Mouse (Mus musculus): ENCODE data around the gene Trip6.

The Trip6 gene

DNA sequence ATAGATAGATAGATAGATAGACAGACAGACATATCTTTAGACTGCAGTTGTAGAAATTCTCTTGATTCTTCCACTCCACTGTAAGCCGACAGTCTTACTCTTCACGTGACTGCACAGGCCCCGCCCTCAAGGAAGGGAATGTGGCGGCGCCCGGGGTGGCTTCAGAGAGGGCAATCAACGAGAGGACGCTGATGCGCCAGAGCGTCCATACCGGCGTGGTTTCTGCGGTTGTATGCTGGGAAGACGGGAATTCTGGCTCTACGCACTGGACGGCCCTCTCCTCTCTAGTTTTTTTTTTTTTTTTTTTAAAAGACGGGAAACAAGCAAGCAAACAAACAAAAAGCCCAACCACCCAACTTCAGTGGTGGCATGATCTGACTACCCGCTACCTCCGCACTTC is 24.1 kb upstream of the Trip6 start:
- DNase-seq: peak; percentile 92

DNA sequence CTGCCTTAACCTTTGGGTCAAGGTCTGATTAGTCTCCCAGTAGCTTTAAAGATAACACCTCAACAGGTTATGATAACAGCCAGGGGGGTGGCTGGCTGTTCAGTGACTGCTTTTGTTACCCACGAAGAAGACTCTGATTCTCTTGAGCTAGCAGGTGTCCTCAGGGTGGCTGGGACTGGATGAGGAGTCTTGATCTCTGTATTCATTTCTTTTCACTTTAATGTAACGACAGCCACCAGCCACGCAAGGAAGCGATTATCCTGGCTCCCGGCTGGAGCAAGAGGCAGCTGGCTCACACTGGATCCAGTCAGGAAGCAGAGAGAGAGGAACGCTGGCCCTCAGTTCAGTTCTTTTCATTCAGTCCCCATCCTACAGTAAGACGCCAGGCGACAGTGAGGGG is 23.0 kb upstream of the Trip6 start:
- DNase-seq: peak; percentile 27

DNA sequence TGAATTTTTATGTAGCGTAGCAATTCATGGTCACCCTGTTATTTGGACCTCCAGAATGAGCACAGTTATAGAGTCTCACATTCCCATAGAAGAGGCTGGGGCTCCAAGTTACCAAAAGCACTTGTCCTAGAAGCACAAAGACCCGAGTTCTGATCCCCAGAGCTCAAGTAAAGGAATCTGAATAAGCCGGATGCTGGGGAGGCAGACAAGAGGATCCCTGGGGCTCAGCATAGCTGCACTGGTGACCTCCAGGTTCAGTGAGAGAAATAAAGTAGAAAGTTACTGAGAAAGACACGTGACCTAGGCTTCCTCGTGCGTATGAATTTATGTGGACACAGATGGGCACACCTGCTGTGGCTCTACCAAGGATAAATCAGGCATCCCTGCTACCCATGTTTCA is 20.9 kb upstream of the Trip6 start:
- no peak for DNase-seq

DNA sequence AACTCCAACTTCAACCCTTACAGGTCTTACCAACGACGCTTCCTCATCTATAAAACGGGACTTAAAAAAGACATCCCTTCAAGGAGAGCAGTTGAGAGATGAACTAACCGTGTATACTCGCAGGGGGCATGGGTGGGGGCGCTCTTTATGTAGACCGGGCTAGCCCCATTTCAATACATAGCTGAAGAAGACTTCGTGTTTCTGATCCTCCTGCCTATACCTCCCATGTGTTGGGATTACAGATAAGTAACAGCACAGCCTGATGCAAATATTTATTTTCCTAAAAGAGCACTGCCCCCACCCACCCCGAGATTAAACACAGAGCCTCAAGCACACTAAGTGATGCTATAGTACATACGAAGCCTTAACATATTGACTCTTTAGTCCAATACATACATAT is 20.1 kb upstream of the Trip6 start:
- DNase-seq: no peak

DNA sequence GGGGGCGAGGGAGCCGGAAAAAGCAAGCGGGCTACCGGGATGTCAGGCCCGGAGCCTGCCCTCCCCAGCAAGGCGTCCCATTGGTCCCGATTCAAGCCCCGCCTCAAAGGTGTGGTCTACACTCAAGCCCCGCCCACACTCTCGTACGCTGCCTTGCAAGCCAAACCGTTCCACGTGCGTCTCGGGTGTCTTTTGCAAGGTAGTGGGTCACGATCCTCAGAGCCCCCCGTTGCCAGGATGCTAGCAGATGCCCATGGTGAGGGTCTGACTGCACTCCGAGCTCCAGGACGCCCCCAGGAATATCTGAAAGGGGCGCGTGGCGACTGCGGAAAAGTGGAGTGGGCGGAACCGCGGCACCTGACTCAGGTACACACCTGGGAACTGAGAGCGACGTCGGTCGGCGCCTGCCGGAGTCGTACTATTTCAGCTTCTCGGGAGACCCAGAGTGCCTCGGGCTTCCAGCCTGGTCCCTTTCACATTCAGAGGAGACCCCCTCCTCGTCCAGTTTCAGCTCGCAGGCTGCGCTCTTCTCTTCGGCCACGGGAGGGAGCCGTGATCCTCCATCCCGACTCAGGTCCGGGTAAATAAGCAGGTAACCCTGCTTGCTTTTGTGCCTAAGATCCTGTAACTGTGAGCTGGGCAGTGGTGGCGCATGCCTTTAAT is 19.4 kb upstream of the Trip6 start, which contains the start of gene Slc12a9:
TSS of gene Slc12a9 (minus strand) at position 86 of the 663 bp plus-strand sequence.
- DNase-seq: peak; percentile 99

DNA sequence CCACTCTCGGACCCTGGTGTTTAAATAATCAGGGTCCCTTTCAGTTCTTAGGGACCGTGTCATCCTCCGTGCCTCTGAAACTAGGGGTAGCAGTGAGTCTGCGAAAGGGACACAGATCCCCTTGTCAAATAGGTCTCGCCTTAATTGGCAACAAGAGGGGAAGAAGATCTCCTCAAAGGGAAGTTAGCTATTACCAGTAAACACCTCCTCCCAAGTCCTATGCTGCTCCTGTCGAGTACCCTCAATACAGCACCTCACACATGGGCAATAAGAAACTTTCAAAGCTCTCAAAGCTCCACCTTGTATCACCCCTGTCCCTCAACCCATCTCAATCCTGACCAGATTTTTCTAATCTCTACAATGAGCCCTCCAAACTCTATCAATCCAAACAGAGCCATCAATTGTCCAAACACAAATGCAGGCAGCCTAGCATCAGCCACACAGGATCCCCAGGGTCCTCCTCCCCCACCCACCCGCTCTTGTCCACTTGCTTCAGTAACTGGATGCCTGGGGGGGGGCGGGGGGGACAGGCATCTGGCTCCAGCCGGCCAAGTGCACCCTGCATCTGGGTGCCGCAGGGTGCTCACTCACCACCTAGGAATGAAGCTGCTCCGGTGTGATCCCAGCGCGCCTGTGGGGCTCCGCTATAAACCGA is 18.8 kb upstream of the Trip6 start:
- no peak for DNase-seq

DNA sequence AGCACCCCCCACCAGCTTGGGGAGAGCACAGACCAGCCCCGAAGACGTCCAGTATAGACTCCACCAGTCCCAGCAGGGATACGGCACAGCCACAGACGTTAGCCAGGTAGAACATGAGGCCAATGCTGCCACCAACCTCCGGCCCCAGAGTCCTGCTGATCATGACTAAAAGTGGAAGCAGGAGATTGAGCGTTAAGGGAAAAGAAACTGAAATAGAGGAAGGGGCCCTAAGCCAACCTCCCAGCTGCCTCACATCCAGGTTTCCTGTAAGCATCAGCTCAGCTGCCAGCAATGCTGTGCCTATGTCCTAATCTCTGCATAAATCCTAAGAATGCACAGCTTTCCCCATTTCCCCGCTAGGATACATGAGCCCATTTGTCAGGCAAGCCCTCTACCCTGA is 16.7 kb upstream of the Trip6 start:
- DNase-seq: no peak

DNA sequence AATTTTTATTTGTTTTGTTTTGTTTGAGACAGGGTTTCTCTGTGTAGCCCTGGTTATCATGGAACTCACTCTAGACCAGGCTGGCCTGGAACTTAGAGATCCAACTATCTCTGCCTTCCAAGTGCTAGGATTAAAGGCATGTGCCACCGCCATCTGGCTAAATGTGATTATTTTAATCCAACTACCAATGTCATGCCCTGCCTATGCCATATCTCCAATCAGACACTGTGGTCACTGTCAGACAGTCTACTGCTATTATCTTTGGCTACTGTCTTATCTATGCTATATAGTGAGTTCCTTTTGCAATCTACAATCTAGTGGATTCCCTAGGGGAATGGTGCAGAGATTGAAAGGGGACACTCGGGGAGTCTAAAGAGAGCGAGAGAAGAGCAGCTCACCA is 6.8 kb upstream of the Trip6 start:
- no peak for DNase-seq

DNA sequence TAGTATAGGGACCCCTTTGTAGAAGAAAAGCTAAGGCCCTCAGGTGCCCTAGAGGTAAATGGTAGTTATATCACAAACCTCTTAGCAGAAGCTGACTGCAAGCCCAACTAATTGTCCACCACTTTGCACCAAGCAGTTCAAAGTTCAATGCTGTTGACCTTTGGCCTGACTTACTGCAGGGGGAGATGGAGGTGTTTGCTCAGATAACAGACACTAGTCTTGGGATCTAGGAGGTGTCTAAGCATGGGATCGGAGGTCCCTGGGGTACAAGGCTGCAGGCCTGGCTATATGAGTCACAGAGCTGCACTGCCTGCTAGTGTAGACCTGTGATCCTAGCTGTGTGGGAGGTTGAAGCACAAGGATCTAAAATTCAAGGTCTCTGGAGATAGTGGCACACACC is 4.4 kb upstream of the Trip6 start:
- peak; percentile 56 for DNase-seq

DNA sequence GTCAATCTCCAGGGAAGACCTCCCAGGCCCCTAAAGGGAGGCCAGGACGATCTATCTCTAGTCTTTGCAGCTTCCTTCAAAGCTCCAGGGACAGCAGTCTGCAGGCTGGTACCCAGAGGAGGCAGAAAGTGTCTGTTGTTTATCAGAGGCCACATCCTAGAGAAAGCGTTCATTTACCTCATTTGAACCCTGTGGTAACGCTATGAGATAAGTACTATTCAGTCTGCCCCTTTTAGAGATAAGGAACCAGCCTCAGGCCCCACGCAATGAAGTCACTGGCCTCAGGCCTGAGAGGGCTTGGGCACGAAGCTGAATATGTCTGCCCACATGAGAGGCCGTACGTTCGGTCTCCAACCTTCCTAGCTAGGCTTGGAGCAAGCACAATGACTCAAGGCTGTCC is 3.2 kb upstream of the Trip6 start:
- no peak for DNase-seq

DNA sequence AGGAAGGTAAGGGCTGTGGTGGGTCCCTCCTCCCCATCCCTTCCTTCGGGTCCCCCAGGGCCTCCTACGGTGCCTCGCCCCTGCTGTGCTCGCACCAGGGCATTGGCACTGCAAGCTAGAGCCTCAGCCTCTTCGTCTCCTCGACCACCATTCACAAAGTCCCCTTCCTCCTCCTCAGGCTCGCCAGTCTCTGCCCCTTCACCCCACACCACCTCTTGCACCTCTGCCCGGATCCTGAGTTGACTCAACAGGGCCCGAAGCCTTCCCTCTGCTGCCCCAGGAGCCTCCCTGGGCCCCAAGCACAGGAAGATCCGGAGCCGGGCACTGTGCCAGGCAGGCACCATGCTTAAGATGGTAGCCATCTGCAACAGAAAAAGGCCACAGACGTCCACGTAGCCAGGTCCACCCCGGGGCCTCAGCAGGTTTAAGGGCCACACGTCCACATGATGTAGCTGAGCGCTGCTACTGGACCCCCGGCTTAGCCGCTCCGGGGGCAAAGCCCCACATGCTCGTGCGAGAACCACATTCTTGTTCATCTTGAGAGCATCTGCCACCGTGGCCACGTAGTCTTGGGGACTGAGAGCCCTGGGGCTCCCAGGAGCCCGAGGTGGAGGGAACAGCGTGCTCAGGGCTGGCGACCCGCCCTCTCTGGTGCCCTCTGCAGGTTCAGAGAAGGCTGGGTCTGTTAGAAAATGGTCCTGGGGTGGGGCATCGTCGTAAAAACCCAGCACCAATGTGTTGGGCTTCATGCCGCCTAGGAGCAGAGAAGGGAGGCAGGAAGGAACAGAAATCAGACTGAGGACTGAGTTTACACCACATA is 1.1 kb upstream of the Trip6 start:
- peak; percentile 38 for DNase-seq

DNA sequence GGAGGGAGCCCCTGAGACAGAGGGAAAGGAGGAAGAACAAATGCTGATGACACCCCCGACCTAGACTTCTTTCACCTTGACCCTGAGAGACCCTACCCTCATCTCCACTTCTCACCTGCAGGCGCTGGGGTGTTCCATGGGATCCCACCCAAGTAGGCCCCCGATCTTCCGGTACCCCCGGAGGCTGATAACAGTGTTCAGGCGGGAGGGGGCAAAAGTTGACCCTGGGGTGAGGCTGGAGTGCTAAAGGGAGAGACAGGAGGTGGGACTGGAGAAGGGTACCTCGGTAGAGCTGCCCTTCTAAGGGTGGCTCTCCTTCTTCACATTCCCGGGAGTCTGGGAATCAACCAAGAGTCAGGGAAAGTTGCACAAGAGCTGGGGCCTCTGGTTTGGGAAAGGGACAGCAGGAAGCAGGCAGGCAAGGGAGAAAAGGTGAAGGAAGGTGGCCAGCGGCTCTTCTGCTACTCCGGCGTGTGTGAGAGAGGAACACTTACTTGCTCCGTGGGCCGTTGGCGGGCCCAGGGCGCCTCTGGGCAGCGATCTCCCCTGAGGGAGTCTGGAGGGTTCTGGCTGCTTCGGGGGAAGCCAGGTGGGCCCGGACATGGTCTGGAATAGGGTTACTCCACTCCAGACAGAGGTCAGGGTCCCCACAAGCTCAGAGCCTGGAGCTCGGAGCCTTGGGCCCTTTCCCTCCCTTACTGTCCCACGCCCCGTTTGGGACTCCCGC is 575 bp downstream of the Trip6 start:
- no peak for DNase-seq

DNA sequence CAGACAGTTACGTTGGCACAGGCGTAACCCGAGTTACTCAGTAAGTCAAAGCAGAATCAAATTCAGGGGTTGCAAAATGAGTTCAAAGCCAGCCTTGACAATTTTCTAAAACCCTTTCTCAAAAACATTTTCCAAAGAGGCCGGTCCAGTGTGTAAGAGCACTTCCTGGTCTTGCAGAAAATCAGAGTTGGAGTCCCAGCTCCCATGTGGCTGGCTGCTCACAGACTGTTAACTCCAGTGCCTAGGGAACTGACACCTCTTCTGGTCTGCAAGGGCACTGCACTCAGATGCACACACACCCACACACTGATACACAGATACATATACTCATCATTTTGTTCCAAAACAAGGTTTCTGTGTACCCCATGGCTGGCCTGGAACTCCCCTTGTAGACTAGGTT is 5.8 kb downstream of the Trip6 start:
- no peak for DNase-seq

DNA sequence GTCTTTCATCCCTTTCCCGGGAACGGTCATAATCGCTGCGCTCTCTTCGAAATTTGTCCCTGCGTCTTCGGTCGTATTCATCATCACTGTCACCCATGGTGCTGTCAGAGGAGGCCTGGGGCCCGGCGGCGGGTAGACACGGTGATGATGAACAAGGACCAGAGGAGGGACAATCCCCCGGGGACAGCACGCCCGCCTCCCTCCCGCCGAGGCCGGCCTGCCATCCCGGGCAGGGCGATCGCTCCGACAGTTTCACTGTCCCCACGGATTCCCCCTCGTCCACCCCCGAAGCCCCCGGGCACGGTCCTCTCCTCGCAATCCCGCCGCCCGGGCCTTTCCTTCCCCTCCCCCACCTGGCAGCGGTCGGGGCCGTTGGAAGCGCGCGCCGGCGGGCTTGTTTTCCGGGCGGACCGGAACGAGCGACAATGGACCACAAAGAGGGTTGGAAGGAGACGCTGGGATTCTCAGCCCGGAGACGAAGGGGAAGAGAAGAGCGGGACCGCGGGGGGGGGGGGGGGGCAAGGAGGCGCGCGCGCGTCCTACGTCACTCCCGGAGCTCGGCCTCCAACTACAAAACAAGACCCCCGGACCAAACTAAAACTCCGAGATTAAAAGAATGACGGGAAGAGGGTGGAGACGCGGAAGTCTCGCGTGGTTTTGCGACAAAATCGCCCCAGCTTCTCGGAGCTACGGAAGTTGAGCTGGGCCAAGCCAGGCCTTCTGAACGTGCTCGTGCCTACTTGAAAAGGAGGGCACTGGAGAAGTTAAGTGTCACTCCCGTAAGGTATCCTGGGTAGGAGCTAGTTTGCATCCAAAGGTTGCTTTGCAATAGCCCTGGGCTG is 6.9 kb downstream of the Trip6 start, which contains the start of gene Srrt:
TSS of gene Srrt (minus strand) at position 604 of the 842 bp plus-strand sequence.
- peak; percentile 92 for DNase-seq

DNA sequence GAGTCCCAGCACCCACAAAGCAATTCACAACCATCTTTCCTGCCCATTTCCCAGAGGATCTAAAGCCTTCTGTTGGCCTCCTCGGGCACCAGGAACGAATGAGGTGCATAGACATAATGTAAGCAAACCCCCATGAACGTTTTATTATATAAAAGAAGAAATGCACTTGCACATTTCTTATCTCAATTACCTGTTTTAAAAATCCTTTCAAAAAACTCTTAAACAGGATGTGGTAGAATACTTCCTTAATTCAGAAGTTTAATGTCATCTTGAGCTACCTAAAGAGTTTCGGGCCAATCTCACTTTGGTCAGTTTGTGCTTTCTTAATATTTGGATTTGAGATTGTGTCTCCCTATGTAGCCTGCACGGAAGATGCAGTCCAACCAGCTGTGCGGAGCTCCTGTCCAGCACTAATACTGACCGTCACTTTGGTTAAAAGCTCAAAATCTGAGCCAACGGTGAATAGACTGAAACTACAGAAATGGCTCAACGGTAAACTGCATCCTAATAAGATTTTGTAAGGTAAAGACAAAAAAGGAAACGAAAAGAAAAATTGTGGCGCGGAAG is 7.7 kb downstream of the Trip6 start:
- no peak for DNase-seq

DNA sequence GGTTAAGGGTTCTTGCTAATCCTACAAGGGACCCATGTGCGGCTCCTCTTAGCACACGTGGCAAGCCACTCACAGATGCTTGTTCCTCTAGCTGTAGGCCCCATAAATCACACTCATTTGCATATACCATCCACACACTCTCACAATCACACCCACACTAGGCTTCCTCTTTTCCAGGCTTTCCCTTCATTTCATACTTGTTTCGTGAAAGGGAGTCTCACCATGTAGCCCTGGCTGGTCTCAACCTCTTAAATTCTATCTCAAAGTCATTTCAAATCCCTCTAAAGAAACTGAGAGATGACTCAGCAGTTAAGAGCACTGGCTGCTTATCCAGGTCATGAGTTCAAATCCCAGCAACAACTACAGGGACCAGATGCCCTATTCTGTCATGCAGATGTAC is 8.4 kb downstream of the Trip6 start:
- no peak for DNase-seq

DNA sequence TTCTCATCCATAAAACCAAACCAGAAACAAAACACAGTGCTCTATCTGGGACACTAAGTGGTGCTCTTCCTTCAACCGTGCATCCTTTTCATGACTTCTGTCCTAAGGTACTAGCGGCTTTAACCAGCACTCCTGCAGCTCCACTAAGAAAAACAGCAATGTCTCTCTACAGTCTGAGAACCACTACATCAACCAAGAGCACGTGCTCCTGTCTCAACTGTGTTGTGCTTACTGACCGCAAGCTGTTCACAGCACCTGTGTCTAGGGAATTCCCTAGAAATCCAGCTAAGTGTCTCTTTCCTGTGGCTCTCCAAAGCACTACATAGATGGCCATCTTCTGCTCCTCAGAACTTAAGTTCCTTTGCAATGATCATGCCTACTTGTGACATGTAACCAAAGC is 9.4 kb downstream of the Trip6 start:
- no peak for DNase-seq

DNA sequence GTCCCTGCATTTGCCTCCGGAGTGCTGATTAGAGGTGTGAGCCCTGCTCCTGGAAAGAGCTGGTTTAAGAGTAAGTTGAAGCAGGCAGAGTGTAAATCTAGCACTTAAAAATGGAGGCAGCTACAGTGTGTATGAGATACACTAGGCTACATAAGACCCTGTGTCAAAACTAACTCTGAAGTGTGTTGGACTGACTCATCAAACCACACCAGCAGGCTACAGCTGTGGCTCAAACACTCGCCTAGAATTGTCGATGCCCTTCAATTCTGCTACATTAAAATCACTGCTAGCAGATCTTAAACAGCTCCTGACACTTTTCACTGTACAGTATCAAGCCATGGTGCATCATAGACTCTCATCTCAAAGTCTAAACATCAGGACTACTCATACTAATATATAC is 10.0 kb downstream of the Trip6 start:
- no peak for DNase-seq

DNA sequence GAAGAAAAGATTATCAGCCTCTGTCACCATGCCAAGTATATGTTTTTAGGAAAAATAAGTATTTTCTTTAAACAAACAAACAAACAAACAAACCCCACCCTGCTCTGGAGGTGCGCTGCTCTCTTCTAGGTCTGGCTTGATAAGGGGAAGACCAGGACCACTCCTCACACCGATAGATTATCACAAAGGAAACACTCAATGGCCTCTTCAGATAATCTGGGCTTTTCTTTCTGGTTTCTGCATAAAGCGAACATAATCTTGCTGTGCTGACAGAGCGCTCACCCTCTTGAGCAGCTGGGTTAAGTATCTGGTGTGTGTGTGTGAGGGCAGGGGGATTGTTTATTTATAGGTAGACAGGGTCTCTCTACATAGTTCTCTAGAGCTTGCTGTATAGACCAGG is 10.6 kb downstream of the Trip6 start:
- DNase-seq: no peak

DNA sequence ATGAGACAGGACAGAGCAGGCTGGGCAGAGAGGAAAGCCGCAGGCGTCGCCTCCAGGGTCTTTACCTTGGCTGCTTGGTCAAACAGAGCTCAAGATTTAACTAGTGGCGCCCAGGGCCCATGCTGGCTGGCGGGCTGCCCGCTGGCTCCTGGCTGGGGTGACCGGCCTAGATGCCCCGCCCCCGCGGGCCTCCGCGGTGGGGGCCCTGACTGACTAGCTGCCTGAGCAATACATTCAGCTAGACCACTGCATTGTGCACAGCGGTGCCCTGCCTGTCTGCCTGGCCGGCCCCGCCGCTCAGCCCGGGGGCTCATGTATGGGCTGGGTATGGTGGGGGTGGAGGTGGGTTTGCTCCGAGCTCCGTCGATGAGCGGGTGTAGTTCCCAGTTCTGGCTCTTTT is 13.0 kb downstream of the Trip6 start:
- peak; percentile 46 for DNase-seq

DNA sequence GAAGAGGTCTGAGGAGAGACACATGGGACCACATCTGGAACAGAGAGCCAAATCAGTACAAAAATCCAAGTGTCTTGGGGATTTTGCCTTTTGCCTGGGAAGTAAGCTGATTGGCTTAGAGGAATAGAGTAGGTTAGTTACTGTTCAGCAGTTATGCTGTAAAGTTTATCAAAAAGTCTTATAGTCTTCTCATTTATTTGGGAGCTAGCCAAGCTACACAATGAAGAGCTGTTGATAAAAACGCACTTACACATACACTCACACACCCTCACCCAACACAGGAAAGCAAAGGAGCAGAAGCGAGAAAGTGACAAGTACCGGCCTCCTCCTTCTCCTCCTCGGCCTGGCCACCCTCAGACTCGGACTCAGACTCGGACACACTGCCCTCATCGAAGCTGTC is 15.0 kb downstream of the Trip6 start:
- no peak for DNase-seq

DNA sequence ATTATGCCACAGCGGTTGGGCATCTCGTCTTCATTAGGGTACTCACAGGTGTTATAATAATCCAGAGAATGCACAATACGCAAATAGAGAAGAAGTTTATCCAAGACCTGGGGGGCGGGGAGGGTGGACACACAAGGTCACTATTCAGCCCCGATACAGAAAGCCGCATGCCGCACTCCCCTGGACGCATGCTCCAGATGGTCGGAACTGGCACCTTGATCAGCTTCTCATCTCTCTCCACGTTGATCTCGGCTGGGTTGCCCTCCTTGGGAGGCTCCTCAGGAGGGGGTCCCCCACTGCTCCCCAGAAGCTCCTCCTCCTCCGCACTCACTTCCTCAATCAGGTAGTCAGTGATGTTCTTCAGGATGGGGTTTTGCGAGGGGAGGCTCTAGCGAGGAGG is 17.1 kb downstream of the Trip6 start:
- DNase-seq: no peak
